In the genomic region with DNA sequence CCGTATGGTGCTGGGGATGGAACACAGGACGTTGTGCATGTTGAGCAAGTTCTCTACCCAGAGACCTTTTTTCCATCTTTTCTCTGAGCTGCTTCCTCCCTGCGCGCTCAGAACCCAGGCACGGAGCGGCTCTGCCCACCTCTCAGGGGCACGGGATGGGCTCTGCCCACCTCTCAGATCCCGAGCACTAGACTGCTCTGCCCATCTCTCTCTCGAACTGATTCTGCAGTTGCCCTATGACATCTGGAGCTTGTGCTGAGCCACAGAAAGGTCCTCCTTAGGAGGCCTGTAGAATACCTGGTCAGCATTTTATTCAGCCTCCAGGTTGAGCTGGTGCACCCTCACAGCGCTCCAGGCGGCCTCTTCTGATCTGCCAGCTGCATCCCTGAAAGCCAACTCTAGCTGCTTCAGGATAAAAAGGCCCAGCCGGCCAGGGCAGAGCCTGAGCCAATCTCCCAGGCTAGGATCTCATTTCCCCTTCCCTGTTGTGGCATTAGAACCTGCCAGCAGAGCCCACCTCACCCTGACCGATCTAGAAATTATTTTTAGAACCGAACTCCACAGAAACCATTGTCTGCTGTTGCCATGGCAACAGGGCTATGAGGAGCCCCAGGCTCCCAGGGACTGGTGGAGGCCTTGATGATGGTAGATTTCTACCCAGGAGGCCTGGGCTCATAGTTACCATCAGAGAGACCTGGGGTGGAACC, we compare ENCODE assay signal across 9 mouse cellular contexts. TPM values are rescaled to one million over a fixed set of nuclear protein-coding genes. Genes with fewer than 3 reads are reported as not detected.
A peak's percentile ranks its signal among the peaks of the same experiment; 100 is the strongest.
DNase-seq lines count a peak whose midpoint lies in the region; ATAC-seq and TF ChIP-seq lines count a peak whose summit lies in the region.
"Had no signal": no experiment of that assay in that cellular context is flagged by ENCODE, and none has a peak within 500 bp of the region (broad histone marks: within the 10 kb centered on the region; RNA-seq: fewer than 3 reads in every experiment).

No protein-coding gene starts in this region.

- H3K4me2 ChIP-seq in hindbrain, postnatal 0 days (ENCODE audit: low read depth, low read length) = no peak overlapping the region
- 0 out of 2 replicates have a peak overlapping the region, but pooled peaks have one; percentile 9 for H3K4me2 ChIP-seq in midbrain, embryonic 15.5 days
- H3K4me2 ChIP-seq: liver, embryonic 13.5 days had no signal

- no peak for TF ChIP-seq CTCF in hindbrain, postnatal 0 days (IDR thresholded peaks at IDR 0.05; ENCODE audit: low read depth)

- H3K4me3 ChIP-seq in embryonic facial prominence, embryonic 10.5 days = no peak overlapping the region
- H3K4me3 ChIP-seq in hindbrain, postnatal 0 days (ENCODE audit: low read length) = no peak overlapping the region
- H3K4me3 ChIP-seq in midbrain, embryonic 15.5 days = no peak overlapping the region
- H3K4me3 ChIP-seq: liver, embryonic 13.5 days had no signal

- H3K9me3 ChIP-seq in embryonic facial prominence, embryonic 10.5 days = no peaks in the 10 kb centered on the region
- no peaks in the 10 kb centered on the region for H3K9me3 ChIP-seq in hindbrain, postnatal 0 days (ENCODE audit: low read length)
- no peaks in the 10 kb centered on the region for H3K9me3 ChIP-seq in midbrain, embryonic 15.5 days
- H3K9me3 ChIP-seq: liver, embryonic 13.5 days had no signal

- peak; percentile 57 for DNase-seq in cerebellum, adult 11-12 months
- DNase-seq in cerebellum, adult 11 months = no peak
- DNase-seq in embryonic facial prominence, embryonic 10.5 days (ENCODE audit: low spot score) = peak; percentile 33
- peak; percentile 90 for DNase-seq in hindbrain, postnatal 0 days (ENCODE audit: low spot score)
- no peak for DNase-seq in spleen, postnatal 14 days (ENCODE audit: low spot score in 2 of 2)
- DNase-seq in thymus, postnatal 36 days = no peak
- no peak for DNase-seq in heart, postnatal 36 days
- DNase-seq: liver, embryonic 13.5 days had no signal

- no peaks in the 10 kb centered on the region for H3K36me3 ChIP-seq in embryonic facial prominence, embryonic 10.5 days (replicated peaks)
- H3K36me3 ChIP-seq in hindbrain, postnatal 0 days (ENCODE audit: insufficient read depth, low read length) = no peaks in the 10 kb centered on the region
- H3K36me3 ChIP-seq in midbrain, embryonic 15.5 days (replicated peaks) = no peaks in the 10 kb centered on the region
- H3K36me3 ChIP-seq: liver, embryonic 13.5 days had no signal

- H3K27me3 ChIP-seq in embryonic facial prominence, embryonic 10.5 days (replicated peaks; ENCODE audit: low read depth, poor library complexity, severe bottlenecking) = 0 out of 2 replicates have a peak, but pooled peaks cover 5% of the 10 kb centered on the region
- H3K27me3 ChIP-seq in hindbrain, postnatal 0 days (ENCODE audit: insufficient read depth, low read length) = no peaks in the 10 kb centered on the region
- no peaks in the 10 kb centered on the region for H3K27me3 ChIP-seq in midbrain, embryonic 15.5 days (replicated peaks)
- H3K27me3 ChIP-seq: liver, embryonic 13.5 days had no signal

- WGBS in embryonic facial prominence, embryonic 10.5 days = 55% methylated on average over 14 of the region's 14 CpGs
- WGBS in hindbrain, postnatal 0 days = 45% methylated on average over 14 of the region's 14 CpGs
- WGBS in midbrain, embryonic 15.5 days = 43% methylated on average over 14 of the region's 14 CpGs

- H3K4me1 ChIP-seq in embryonic facial prominence, embryonic 10.5 days = peaks cover 37% of the 10 kb centered on the region
- H3K4me1 ChIP-seq in hindbrain, postnatal 0 days (ENCODE audit: insufficient read depth, low read length) = peaks cover 8% of the 10 kb centered on the region
- peaks cover 23% of the 10 kb centered on the region for H3K4me1 ChIP-seq in midbrain, embryonic 15.5 days
- H3K4me1 ChIP-seq: liver, embryonic 13.5 days had no signal

- intact Hi-C loops in heart, postnatal 36 days (cut with DNase I) = no loop called here

- no peak overlapping the region for H3K9ac ChIP-seq in hindbrain, postnatal 0 days (replicated peaks; ENCODE audit: low read length)
- no peak overlapping the region for H3K9ac ChIP-seq in midbrain, embryonic 15.5 days
- H3K9ac ChIP-seq: liver, embryonic 13.5 days had no signal

- H3K27ac ChIP-seq in embryonic facial prominence, embryonic 10.5 days (replicated peaks) = peak overlapping the region; percentile 46; the same call in 1 of the 2 replicates
- peak overlapping the region; percentile 84 for H3K27ac ChIP-seq in hindbrain, postnatal 0 days
- H3K27ac ChIP-seq in midbrain, embryonic 15.5 days = peak overlapping the region; percentile 92
- H3K27ac ChIP-seq: liver, embryonic 13.5 days had no signal

- peak; percentile 71 for ATAC-seq in hindbrain, postnatal 0 days
- peak; percentile 71 for ATAC-seq in midbrain, embryonic 15.5 days (replicated peaks)

RNA-seq across cellular contexts. Expression of a gene that starts 34.9 kb away (rescaled TPM):
- 15.0 and 17.3 TPM in 2 replicates for polyA plus RNA-seq in embryonic facial prominence, embryonic 10.5 days (2016; fragmentation: Nextera tagmentation; extraction: Ambion mirVana)
- 66.4 and 66.5 TPM in 2 replicates for total RNA-seq in hindbrain, postnatal 0 days (2014; rRNA removed)
- 13.9 and 14.3 TPM in 2 replicates for polyA plus RNA-seq in hindbrain, postnatal 0 days (2015; fragmentation: Nextera tagmentation; extraction: Ambion mirVana)
- polyA plus RNA-seq in midbrain, embryonic 15.5 days (2015; fragmentation: Nextera tagmentation; extraction: Ambion mirVana) = 25.4 and 28.0 TPM in 2 replicates
- total RNA-seq in heart, postnatal 36 days (2021) = 10 to 100 TPM; 25.3 to 33.1 TPM

RNA-seq across cellular contexts. Expression of a gene that starts 41.8 kb away (rescaled TPM):
- 5.2 and 5.7 TPM in 2 replicates for polyA plus RNA-seq in embryonic facial prominence, embryonic 10.5 days (2016; fragmentation: Nextera tagmentation; extraction: Ambion mirVana)
- total RNA-seq in hindbrain, postnatal 0 days (2014; rRNA removed) = 66.0 and 75.2 TPM in 2 replicates
- polyA plus RNA-seq in hindbrain, postnatal 0 days (2015; fragmentation: Nextera tagmentation; extraction: Ambion mirVana) = 98.3 and 102 TPM in 2 replicates
- polyA plus RNA-seq in midbrain, embryonic 15.5 days (2015; fragmentation: Nextera tagmentation; extraction: Ambion mirVana) = 111 and 114 TPM in 2 replicates
- total RNA-seq in heart, postnatal 36 days (2021) = under 1 TPM in 1 of 2 experiments, not detected in 1; 0.08 TPM

Comparison
In these comparisons a context has a peak if more than half of its experiments do, and no peak if none do; other contexts are left out.
1. DNase-seq: peak in cerebellum, adult 11-12 months (single experiment), embryonic facial prominence, embryonic 10.5 days (single experiment) and hindbrain, postnatal 0 days (single experiment); none in cerebellum, adult 11 months (single experiment), spleen, postnatal 14 days (0 of 2), thymus, postnatal 36 days (0 of 2) and heart, postnatal 36 days (0 of 2).
2. RNA of a gene that starts 41.8 kb away (polyA plus RNA-seq): 111 to 114 TPM in midbrain, embryonic 15.5 days and 98.3 to 102 TPM in hindbrain, postnatal 0 days; 5.2 to 5.7 TPM in embryonic facial prominence, embryonic 10.5 days; every median in the first group is over 10 times any median in the second.
3. Peak in every context shown above with its lines, with median percentiles within 50 percentile points of each other: H3K27ac ChIP-seq.